26 mouse cellular contexts compared by ENCODE assay signal in genomic region chr1:118815015-118815414, GRCm38 (mm10).
DNase-seq lines count a peak whose midpoint lies in the region; ATAC-seq and TF ChIP-seq lines count a peak whose summit lies in the region.
"Had no signal": no experiment of that assay in that cellular context is flagged by ENCODE, and none has a peak within 500 bp of the region (broad histone marks: within the 10 kb centered on the region; RNA-seq: fewer than 3 reads in every experiment).

No protein-coding gene starts in this region.

- no peak for TF ChIP-seq EP300 in MEL (IDR thresholded peaks at IDR 0.05; ENCODE audit: low read depth in 1 of 2, low read length in 2 of 2)

- H3K4me3 ChIP-seq in MEL (ENCODE audit: control insufficient read depth in 1 of 2, insufficient read depth in 1 of 2, low read depth in 2 of 2, low read length in 2 of 2), result no peak overlapping the region
- H3K4me3 ChIP-seq: embryonic facial prominence, embryonic 13.5 days; embryonic facial prominence, embryonic 15.5 days; erythroblast, embryonic 14.5 days; forebrain, embryonic 10.5 days; forebrain, embryonic 12.5 days had no signal

- TF ChIP-seq CTCF in MEL (IDR thresholded peaks at IDR 0.05 in 2 of 3, conservative IDR thresholded peaks at IDR 0.05 in 1 of 3; ENCODE audit: control insufficient read depth in 1 of 3, insufficient read depth in 1 of 3, low read depth in 2 of 3, low read length in 3 of 3, poor library complexity in 1 of 3, severe bottlenecking in 1 of 3), result no peak

- no peaks in the 10 kb centered on the region for H3K36me3 ChIP-seq in MEL (ENCODE audit: control insufficient read depth in 1 of 2, insufficient read depth in 2 of 2, low read length in 2 of 2)
- H3K36me3 ChIP-seq: embryonic facial prominence, embryonic 13.5 days; embryonic facial prominence, embryonic 15.5 days; forebrain, embryonic 10.5 days; forebrain, embryonic 12.5 days; G1E had no signal

- H3K27ac ChIP-seq in MEL (ENCODE audit: control insufficient read depth, low read depth, low read length), result no peak overlapping the region
- H3K27ac ChIP-seq: embryonic facial prominence, embryonic 13.5 days; embryonic facial prominence, embryonic 15.5 days; forebrain, embryonic 10.5 days; forebrain, embryonic 12.5 days had no signal

- peak; percentile 61 for ATAC-seq in granulocyte monocyte progenitor cell, adult 5-6 weeks (replicated peaks; ENCODE audit: poor library complexity, severe bottlenecking)
- peak; percentile 64 for ATAC-seq in megakaryocyte progenitor cell, adult 5-6 weeks (replicated peaks; ENCODE audit: poor library complexity)
- ATAC-seq: CD4-positive, CD25-positive, alpha-beta regulatory T cell, adult 4 months; forebrain, embryonic 14.5 days; forebrain, embryonic 16.5 days had no signal

- no peak overlapping the region for H3K9ac ChIP-seq in MEL (ENCODE audit: control insufficient read depth, low read depth, low read length, poor library complexity, severe bottlenecking)
- H3K9ac ChIP-seq: embryonic facial prominence, embryonic 13.5 days; embryonic facial prominence, embryonic 15.5 days; forebrain, embryonic 12.5 days had no signal

- DNase-seq in MEL (ENCODE audit: low read depth, low spot score), result peak; percentile 30
- DNase-seq in cerebellum, adult 8-10 months, result no peak
- DNase-seq in left cerebral cortex, postnatal 25 days (ENCODE audit: low spot score in 2 of 2), result no peak
- no peak for DNase-seq in layer of hippocampus, postnatal 36 days
- DNase-seq: adrenal gland, adult 2 months; adrenal gland, postnatal 10 days; adrenal gland, postnatal 25 days; B cell, adult 2 months; cerebellum, adult 11 months; cerebellum, adult 18-20 months; cerebellum, adult 9-10 months; cerebellum, postnatal 10 days; cerebellum, postnatal 25 days; embryo, embryonic 11 days had no signal

- H3K9me3 ChIP-seq in MEL (replicated peaks; ENCODE audit: insufficient read depth, low read length), result no peaks in the 10 kb centered on the region
- H3K9me3 ChIP-seq: forebrain, embryonic 10.5 days; forebrain, embryonic 12.5 days had no signal

- H3K4me1 ChIP-seq in MEL (ENCODE audit: control insufficient read depth in 1 of 2, insufficient read depth in 2 of 2, low read length in 2 of 2), result no peaks in the 10 kb centered on the region
- H3K4me1 ChIP-seq: embryonic facial prominence, embryonic 13.5 days; embryonic facial prominence, embryonic 15.5 days; forebrain, embryonic 10.5 days; forebrain, embryonic 12.5 days had no signal

- TF ChIP-seq POLR2A in MEL (IDR thresholded peaks at IDR 0.05; ENCODE audit: control insufficient read depth in 1 of 2, insufficient read depth in 1 of 2, low read depth in 1 of 2, low read length in 2 of 2, poor library complexity in 1 of 2), result no peak

- TF ChIP-seq RAD21 in MEL (IDR thresholded peaks at IDR 0.05; ENCODE audit: low read depth, low read length), result no peak

- intact Hi-C loops in left cerebral cortex, postnatal 25 days (cut with DNase I), result no loop called here

- H3K27me3 ChIP-seq in MEL (ENCODE audit: control insufficient read depth in 1 of 2, insufficient read depth in 2 of 2, low read length in 2 of 2), result no peaks in the 10 kb centered on the region
- H3K27me3 ChIP-seq: CH12.LX; embryonic facial prominence, embryonic 13.5 days; embryonic facial prominence, embryonic 15.5 days; forebrain, embryonic 12.5 days had no signal

- no peaks in the 10 kb centered on the region for H3K79me2 ChIP-seq in MEL (ENCODE audit: control insufficient read depth, insufficient read depth, low read length, poor library complexity)

TF ChIP-seq in MEL, 35 proteins besides CTCF, POLR2A, EP300 and RAD21:
- TF ChIP-seq CHD1 (IDR thresholded peaks at IDR 0.05; ENCODE audit: low read depth, low read length) (no peak), POLR2AphosphoS2 (IDR thresholded peaks at IDR 0.05; ENCODE audit: low read length) (no peak), MXI1 (IDR thresholded peaks at IDR 0.05; ENCODE audit: low read depth, low read length) (no peak), MAZ (IDR thresholded peaks at IDR 0.05; ENCODE audit: low read depth, low read length) (no peak), ZC3H11A (IDR thresholded peaks at IDR 0.05; ENCODE audit: low read depth, low read length) (no peak), GABPA (IDR thresholded peaks at IDR 0.05; ENCODE audit: low read depth, low read length) (no peak), TAL1 (IDR thresholded peaks at IDR 0.05; ENCODE audit: low read length) (no peak), HCFC1 (IDR thresholded peaks at IDR 0.05; ENCODE audit: low read depth, low read length) (no peak), USF1 (IDR thresholded peaks at IDR 0.05; ENCODE audit: low read depth, low read length) (no peak), KAT2A (conservative IDR thresholded peaks at IDR 0.05; ENCODE audit: low read depth, low read length) (no peak), UBTF (IDR thresholded peaks at IDR 0.05; ENCODE audit: borderline replicate concordance, insufficient read depth, low read depth, low read length) (no peak), JUND (IDR thresholded peaks at IDR 0.05; ENCODE audit: low read depth, low read length) (no peak), MYC (IDR thresholded peaks at IDR 0.05; ENCODE audit: low read depth, low read length) (no peak), USF2 (IDR thresholded peaks at IDR 0.05; ENCODE audit: borderline replicate concordance in 1 of 2, insufficient read depth in 1 of 2, low read depth in 1 of 2, low read length in 2 of 2) (no peak), ETS1 (IDR thresholded peaks at IDR 0.05; ENCODE audit: low read depth, low read length) (no peak), NRF1 (IDR thresholded peaks at IDR 0.05; ENCODE audit: insufficient read depth, low read depth, low read length, poor library complexity, severe bottlenecking) (no peak), ZMIZ1 (IDR thresholded peaks at IDR 0.05; ENCODE audit: low read depth, low read length) (no peak), POLR2AphosphoS5 (IDR thresholded peaks at IDR 0.05; ENCODE audit: borderline replicate concordance, low read depth, low read length) (no peak), SMC3 (IDR thresholded peaks at IDR 0.05; ENCODE audit: low read depth, low read length) (no peak), MEF2A (IDR thresholded peaks at IDR 0.05; ENCODE audit: extremely low read depth, insufficient replicate concordance, low read depth, low read length, poor library complexity, severe bottlenecking) (no peak)
